Mouse (Mus musculus) neural tube, embryonic 14.5 days (tissue): ENCODE data around the gene Dync1li1. TPM values are rescaled to one million over a fixed set of nuclear protein-coding genes. Genes with fewer than 3 reads are reported as not detected.

Experiments used
- ATAC-seq: fragments of 200-750 bp; cut with Nextera tagmentation; 2 replicates; pipeline ENCODE4 v1.8.0; 2017; ENCODE audit warnings: low read depth, mild to moderate bottlenecking, moderate TSS enrichment, moderate library complexity
- H3K27ac ChIP-seq: fragments of 300-500 bp; sonication (generic); 2 replicates; pipeline ENCODE4 v1.5.1; 2014; ENCODE audit warnings: low read depth, mild to moderate bottlenecking, control low read depth, low read length, moderate library complexity, mixed read lengths
- H3K27me3 ChIP-seq: fragments of 300-500 bp; sonication (generic); 2 replicates; pipeline ENCODE4 v1.6.1; 2014; ENCODE audit warnings: low read length; ENCODE audit not compliant: control insufficient read depth, insufficient read depth
- H3K36me3 ChIP-seq: fragments of 300-500 bp; sonication (generic); 2 replicates; pipeline ENCODE4 v1.6.1; 2014; ENCODE audit warnings: low read length, mixed read lengths; ENCODE audit not compliant: control insufficient read depth, insufficient read depth
- H3K4me1 ChIP-seq: fragments of 300-500 bp; sonication (generic); 2 replicates; pipeline ENCODE4 v1.6.1; 2014; ENCODE audit warnings: low read length; ENCODE audit not compliant: control insufficient read depth, insufficient read depth
- H3K4me2 ChIP-seq: fragments of 300-500 bp; sonication (generic); 2 replicates; pipeline ENCODE4 v1.6.1; 2014; ENCODE audit warnings: mild to moderate bottlenecking, low read depth, low read length, control low read depth
- H3K4me3 ChIP-seq: fragments of 300-500 bp; sonication (generic); 2 replicates; pipeline ENCODE4 v1.5.1; 2014; ENCODE audit warnings: low read depth, low read length, control low read depth, mixed read lengths
- H3K9ac ChIP-seq: fragments of 300-500 bp; sonication (generic); replicated peaks from 2 replicates; pipeline ENCODE4 v1.6.1; 2014; ENCODE audit warnings: low read depth, mild to moderate bottlenecking, control low read depth, low read length, mixed read lengths
- H3K9me3 ChIP-seq: fragments of 300-500 bp; sonication (generic); 2 replicates; pipeline ENCODE4 v1.6.1; 2016; ENCODE audit warnings: low read length; ENCODE audit not compliant: control insufficient read depth
- WGBS: fragments of 180-500 bp; shearing (Covaris S2); extraction: QIAGEN DNeasy Blood & Tissue Kit; methylation state at CpG from one replicate; pipeline ENCODE4 v1.1.7; 2014; 5-methylcytosine and 5-hydroxymethylcytosine counted together
- polyA plus RNA-seq: library from polyadenylated mRNA; unstranded; fragments of >200 nt; fragmentation: Nextera tagmentation; extraction: Ambion mirVana; gene quantifications from 2 replicates; pipeline ENCODE4 v1.2.1, GENCODE M21; 2014

Dync1li1 gene
- polyA plus RNA-seq, 1 experiment from 2014 or later, result 141 TPM

- Histone ChIP-seq H3K27ac (no peak overlapping the region), H3K9me3 (no peaks in the 10 kb centered on the region), H3K27me3 (no peaks in the 10 kb centered on the region), H3K4me1 (0 out of 2 replicates have a peak, but pooled peaks cover 3% of the 10 kb centered on the region), H3K4me3 (no peak overlapping the region), H3K4me2 (no peak overlapping the region), H3K9ac (no peak overlapping the region), H3K36me3 (no peaks in the 10 kb centered on the region)
- no peak for ATAC-seq
- WGBS, result 78% methylated on average over 4 of the region's 5 CpGs
These were observed 19.6 kb upstream of the Dync1li1 start for GRCm38 (mm10) chr9:114669011-114669410.

DNA sequence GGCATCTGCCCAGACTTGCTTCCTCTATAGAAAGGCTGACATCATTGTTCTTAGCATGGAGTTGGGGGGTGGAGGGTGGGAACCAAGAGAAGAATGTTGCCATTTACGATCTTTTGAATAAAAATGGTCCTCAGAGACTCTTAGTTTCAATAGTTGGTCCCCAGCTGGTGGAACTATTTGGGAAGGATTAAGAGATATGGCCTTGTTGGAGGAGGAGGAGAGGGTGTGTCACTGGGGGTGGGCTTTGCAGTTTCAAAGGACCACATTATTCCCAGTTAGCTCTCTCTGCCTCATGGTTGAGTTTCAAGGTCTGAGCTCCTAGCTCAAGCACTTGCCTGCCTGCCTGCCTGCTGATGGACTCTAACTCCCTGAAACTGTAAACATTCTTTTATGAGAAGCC is 16.6 kb upstream of the Dync1li1 start:
- WGBS, result 40% methylated on average over 1 of the region's 1 CpGs
- H3K27ac ChIP-seq, result no peak overlapping the region

GRCm38 (mm10) chr9:114672703-114673561 is 15.7 kb upstream of the Dync1li1 start:
- WGBS, result 9% methylated on average over 24 of the region's 24 CpGs
- H3K4me1 ChIP-seq, result 0 out of 2 replicates have a peak, but pooled peaks cover 3% of the 10 kb centered on the region
- peak overlapping the region; percentile 59 for H3K4me2 ChIP-seq
- peak overlapping the region; percentile 63 for H3K9ac ChIP-seq
- peak; percentile 71 for ATAC-seq
- peak overlapping the region; percentile 82 for H3K27ac ChIP-seq
- peak overlapping the region; percentile 26 for H3K4me3 ChIP-seq
- no peaks in the 10 kb centered on the region for H3K36me3 ChIP-seq
- H3K9me3 ChIP-seq, result no peaks in the 10 kb centered on the region
- H3K27me3 ChIP-seq, result no peaks in the 10 kb centered on the region

More for the DNA sequence above, 16.6 kb upstream of the Dync1li1 start:
- Histone ChIP-seq H3K9me3 (no peaks in the 10 kb centered on the region), H3K4me1 (0 out of 2 replicates have a peak, but pooled peaks cover 3% of the 10 kb centered on the region), H3K27me3 (no peaks in the 10 kb centered on the region), H3K36me3 (no peaks in the 10 kb centered on the region), H3K4me3 (no peak overlapping the region), H3K9ac (no peak overlapping the region), H3K4me2 (no peak overlapping the region)
- ATAC-seq, result no peak

- Histone ChIP-seq H3K27ac (peak overlapping the region; percentile 82), H3K36me3 (no peaks in the 10 kb centered on the region), H3K4me1 (0 out of 2 replicates have a peak, but pooled peaks cover 3% of the 10 kb centered on the region), H3K9me3 (no peaks in the 10 kb centered on the region), H3K4me2 (peak overlapping the region; percentile 59; the same call in 1 of the 2 replicates), H3K9ac (no peak overlapping the region), H3K4me3 (no peak overlapping the region), H3K27me3 (no peaks in the 10 kb centered on the region)
- no peak for ATAC-seq
- 49% methylated on average over 2 of the region's 2 CpGs for WGBS
These were observed 15.0 kb upstream of the Dync1li1 start for GRCm38 (mm10) chr9:114673626-114674025.

GRCm38 (mm10) chr9:114678576-114678975 is 10.0 kb upstream of the Dync1li1 start:
- Histone ChIP-seq H3K27ac (no peak overlapping the region), H3K27me3 (no peaks in the 10 kb centered on the region), H3K9me3 (no peaks in the 10 kb centered on the region), H3K4me3 (no peak overlapping the region), H3K9ac (no peak overlapping the region), H3K4me2 (no peak overlapping the region), H3K36me3 (no peaks in the 10 kb centered on the region), H3K4me1 (no peaks in the 10 kb centered on the region)
- ATAC-seq, result no peak
- 85% methylated on average over 5 of the region's 5 CpGs for WGBS

- no peak overlapping the region for H3K9ac ChIP-seq
- no peak overlapping the region for H3K27ac ChIP-seq
- H3K36me3 ChIP-seq, result no peaks in the 10 kb centered on the region
- H3K4me2 ChIP-seq, result no peak overlapping the region
- no peaks in the 10 kb centered on the region for H3K4me1 ChIP-seq
- WGBS, result 89% methylated on average over 5 of the region's 5 CpGs
- no peaks in the 10 kb centered on the region for H3K9me3 ChIP-seq
- no peaks in the 10 kb centered on the region for H3K27me3 ChIP-seq
- no peak for ATAC-seq
- no peak overlapping the region for H3K4me3 ChIP-seq
These were observed 8.6 kb upstream of the Dync1li1 start for GRCm38 (mm10) chr9:114679944-114680343.

GRCm38 (mm10) chr9:114680531-114680930 is 8.1 kb upstream of the Dync1li1 start:
- H3K9ac ChIP-seq, result no peak overlapping the region
- H3K4me3 ChIP-seq, result no peak overlapping the region
- no peak overlapping the region for H3K4me2 ChIP-seq
- H3K27me3 ChIP-seq, result no peaks in the 10 kb centered on the region
- H3K27ac ChIP-seq, result no peak overlapping the region
- WGBS, result 89% methylated on average over 6 of the region's 6 CpGs
- H3K36me3 ChIP-seq, result no peaks in the 10 kb centered on the region
- no peaks in the 10 kb centered on the region for H3K4me1 ChIP-seq
- no peaks in the 10 kb centered on the region for H3K9me3 ChIP-seq
- no peak for ATAC-seq

DNA sequence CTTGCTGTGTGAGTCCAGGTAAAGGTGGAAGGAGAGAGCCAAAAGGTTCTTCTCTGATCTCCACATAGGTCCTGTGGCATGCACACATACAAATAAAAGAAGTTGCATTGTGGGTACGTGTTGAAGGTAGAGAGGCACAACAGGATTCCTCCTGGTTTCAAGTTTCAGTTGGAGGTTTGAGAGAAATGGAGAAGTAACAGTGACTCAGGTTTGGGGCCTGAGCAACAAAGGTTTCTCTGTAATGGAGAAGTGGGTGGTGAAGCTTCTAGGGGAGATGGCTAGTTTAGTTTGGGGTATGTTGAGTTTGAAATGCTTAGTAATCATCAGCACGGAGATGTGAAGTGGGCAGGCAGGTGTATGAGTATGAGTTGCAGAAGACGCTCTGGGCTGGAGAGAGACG is 6.4 kb upstream of the Dync1li1 start:
- Histone ChIP-seq H3K9ac (no peak overlapping the region), H3K4me2 (no peak overlapping the region), H3K4me1 (no peaks in the 10 kb centered on the region), H3K27me3 (no peaks in the 10 kb centered on the region), H3K9me3 (no peaks in the 10 kb centered on the region), H3K36me3 (no peaks in the 10 kb centered on the region), H3K4me3 (no peak overlapping the region), H3K27ac (no peak overlapping the region)
- 86% methylated on average over 4 of the region's 4 CpGs for WGBS
- ATAC-seq, result no peak

GRCm38 (mm10) chr9:114686245-114686644 is 2.3 kb upstream of the Dync1li1 start:
- 94% methylated on average over 7 of the region's 7 CpGs for WGBS
- H3K4me1 ChIP-seq, result peaks cover 22% of the 10 kb centered on the region
- H3K27me3 ChIP-seq, result no peaks in the 10 kb centered on the region
- H3K36me3 ChIP-seq, result no peaks in the 10 kb centered on the region
- no peak overlapping the region for H3K9ac ChIP-seq
- no peak overlapping the region for H3K4me2 ChIP-seq
- no peak overlapping the region for H3K27ac ChIP-seq
- no peaks in the 10 kb centered on the region for H3K9me3 ChIP-seq
- ATAC-seq, result no peak
- no peak overlapping the region for H3K4me3 ChIP-seq
